Mouse (Mus musculus): ENCODE data around the gene Enpp6.
A peak's percentile ranks its signal among the peaks of the same experiment; 100 is the strongest.

Enpp6 gene

GRCm38 (mm10) chr8:46986386-46987140 is at the start of gene Enpp6:
Enpp6 (plus strand) TSS chr8:46986887.
- DNase-seq (ENCODE audit: low spot score): no peak

DNA sequence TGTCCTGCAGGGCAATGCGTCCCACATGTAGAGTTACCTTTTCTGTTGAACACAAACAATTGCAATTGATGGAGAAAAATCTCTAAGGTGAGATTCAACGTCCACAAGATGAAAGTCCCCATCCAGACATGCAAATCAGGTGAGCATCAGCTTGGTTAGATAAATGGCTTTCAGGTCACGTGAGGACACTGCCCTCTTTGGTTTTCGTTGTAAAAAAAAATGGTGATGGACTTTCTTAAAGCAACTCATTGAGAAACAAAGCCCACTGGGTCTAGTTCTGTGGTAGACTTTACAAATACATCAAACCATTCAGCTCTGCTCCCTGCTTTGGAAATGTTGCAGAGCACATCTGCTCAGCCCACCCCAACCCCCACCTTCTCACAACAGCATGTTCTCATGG is 48.5 kb upstream of the Enpp6 start:
- DNase-seq (ENCODE audit: low spot score): no peak

DNA sequence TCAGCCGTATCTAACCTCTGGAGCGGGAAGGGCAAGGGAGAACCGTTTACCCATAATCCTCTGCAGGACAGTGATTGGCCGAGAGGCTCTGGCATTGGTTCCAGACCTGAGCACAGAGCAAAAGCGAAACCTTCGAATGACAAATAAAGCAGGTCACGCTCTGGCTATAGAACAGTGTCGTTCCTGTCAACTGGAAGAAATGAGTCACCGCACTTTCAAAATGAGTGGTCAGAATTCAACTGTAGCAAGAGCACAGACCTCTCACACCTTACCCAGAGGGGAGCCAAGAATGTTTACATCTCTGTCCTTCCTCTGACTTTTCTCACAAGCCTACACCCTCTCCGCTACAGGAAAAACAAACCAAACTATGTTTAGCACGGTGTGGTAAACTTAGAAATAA is 45.4 kb upstream of the Enpp6 start:
- DNase-seq (ENCODE audit: low spot score): peak; percentile 25

DNA sequence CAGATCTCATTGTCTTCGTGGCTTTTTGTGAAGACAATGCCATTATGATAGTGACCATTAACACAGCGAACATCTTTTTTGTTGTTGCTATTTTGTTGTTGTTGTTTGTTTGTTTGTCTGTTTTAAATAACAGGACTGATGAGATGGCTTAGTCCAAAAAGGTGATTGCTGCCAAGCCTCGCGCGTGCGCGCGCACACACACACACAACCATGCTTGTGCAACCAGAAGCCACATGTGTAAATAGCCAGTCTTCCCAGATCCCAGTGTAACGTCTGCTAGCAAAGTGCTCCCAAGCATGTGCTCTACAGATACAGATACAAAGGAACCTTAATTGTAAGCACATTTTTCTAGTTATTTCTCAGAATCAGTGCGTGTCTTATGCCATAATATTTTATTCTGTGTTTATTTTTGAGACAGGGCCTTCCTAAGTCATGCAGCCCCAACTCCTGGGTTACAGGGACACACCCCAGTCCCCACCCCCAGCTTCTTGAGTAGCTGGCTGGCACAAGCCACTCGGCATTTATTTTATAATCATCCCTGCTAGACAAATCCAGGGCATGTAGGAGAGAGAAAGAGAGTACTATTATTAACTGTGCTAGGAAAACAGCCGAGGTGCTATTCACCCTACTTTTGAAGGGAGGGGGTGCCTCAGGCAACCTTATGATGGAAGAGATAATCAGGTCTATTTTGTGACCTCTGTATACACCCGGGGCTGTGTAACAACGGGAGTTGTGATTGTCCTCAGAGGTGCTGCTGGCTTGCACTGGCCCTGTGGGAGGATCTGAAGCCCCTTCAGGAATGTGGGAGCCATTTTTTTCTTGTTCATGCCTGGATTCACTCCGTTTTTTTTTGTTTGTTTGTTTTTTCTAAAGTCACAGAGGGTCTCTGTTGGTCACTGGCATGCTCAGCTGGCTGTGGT is 44.7 kb upstream of the Enpp6 start:
- DNase-seq (ENCODE audit: low spot score): no peak

DNA sequence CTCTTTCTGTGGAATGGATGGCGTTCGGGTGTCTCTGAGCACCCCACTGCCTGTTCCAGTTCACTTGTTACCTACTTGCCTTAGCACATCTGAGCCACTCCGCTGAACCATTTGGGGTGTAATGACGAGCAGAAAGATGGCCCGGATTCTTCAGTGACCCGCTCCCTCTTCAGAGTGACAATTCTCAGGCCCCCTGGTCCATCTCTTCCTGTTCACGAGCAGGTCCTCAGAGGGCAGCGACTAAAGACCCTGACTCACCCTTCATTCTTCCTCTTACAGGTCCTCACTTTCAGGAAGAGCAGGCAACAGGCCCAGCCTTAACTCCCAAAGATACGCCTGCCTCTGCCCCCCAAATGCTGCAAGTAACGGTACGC is 44.0 kb upstream of the Enpp6 start:
- no peak for DNase-seq (ENCODE audit: low spot score)

- DNase-seq (ENCODE audit: low spot score): no peak
Observed at GRCm38 (mm10) chr8:46943337-46943736, 43.4 kb upstream of the Enpp6 start.

GRCm38 (mm10) chr8:46946181-46946580 is 40.5 kb upstream of the Enpp6 start:
- no peak for DNase-seq (ENCODE audit: low spot score)

DNA sequence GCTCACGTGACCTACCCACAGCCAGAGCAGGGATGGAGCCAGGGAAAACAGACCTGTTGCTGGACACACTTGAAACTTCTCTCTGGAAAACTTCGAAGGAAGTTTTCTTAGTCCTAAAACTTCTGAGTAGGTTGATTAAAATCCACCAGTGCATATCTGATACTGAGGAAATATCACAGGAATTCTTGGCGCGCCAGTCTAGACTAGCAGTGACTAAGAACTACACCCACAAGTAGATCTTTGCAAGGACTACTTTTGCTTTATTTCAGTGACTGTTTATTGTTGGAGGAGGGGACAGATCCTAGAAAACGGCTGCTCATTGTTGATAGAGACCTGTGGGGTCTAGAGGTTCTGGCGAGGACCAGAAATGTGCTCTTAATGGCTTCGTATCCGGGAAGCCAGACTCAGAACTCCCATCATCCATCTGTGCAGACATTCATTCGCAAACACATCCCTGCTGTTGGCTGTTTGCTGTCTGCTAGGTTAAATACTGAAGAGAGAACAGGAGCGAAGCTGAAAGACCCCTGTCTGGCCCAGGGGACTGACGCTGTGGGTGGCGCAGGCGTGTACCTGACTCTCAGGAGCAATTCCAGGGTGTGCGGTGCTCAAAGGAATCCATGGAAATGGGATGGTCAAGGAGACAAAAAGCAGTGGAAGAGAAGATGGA is 38.5 kb upstream of the Enpp6 start:
- DNase-seq (ENCODE audit: low spot score): no peak

DNA sequence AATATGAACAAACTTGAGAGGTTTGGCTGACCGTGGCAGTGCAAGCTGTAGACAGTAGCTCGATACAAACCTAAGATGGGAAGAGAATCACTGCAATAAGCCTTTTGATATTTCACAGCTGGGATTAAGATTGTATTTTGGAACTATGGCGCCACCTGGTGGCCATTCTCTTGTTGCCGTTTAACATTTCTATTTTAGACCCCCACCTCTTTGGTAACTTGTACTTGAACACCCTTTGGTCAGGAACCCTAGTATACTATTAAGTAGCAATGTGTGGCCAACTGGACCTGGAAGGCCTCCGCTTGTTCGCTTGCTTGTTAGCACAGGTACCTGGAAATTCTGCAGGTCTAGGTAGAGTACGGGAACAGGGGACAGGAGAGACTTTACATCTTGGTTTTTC is 33.2 kb upstream of the Enpp6 start:
- DNase-seq (ENCODE audit: low spot score): peak; percentile 85

GRCm38 (mm10) chr8:46962630-46963427 is 23.9 kb upstream of the Enpp6 start:
- no peak for DNase-seq (ENCODE audit: low spot score)

DNA sequence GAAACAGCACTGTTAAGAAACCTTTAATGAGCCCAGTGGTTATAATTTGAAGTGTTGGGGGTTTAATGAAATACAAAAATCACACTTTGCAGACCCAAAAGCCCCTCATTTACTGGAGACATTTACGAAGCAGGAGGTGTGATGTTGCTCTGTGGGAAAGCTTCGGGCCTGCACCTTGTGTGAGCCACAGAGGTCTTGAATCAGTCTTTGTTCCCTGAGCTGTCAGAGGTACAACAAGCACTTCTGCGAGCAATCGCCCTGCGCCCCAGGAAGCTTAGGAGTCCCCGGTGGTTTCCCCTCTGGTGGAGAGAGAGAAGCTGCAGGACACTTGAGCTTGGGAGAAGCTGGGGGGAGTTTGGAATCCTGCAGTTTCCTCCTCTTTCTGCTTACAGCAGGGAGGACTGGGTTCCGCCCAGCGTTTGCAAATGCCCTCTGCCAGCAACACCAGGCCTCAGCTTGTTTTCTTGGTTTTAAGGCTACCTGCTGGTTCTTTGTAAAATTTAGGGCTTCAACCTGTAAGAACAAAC is 23.0 kb upstream of the Enpp6 start:
- DNase-seq (ENCODE audit: low spot score): no peak

DNA sequence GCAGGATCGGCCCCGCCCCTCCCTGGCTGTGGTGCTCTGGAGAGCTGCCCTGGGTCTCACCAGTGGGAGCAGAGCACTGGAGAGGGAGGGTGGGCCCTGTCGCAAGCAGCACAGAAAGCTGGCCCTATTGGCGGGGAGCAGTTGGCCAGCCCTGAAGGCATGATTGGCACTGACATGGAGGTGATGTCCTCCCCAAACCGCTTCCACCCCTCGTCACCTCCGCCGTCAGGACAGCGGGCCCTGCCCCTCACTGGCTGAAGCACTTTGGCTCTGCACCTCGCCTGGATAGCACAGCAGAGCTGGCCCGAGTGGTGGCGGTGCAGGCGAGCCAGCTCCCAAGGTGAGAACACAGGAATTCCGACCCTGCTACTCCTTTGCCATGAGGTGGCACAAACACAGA is 20.9 kb upstream of the Enpp6 start:
- DNase-seq (ENCODE audit: low spot score): no peak

DNA sequence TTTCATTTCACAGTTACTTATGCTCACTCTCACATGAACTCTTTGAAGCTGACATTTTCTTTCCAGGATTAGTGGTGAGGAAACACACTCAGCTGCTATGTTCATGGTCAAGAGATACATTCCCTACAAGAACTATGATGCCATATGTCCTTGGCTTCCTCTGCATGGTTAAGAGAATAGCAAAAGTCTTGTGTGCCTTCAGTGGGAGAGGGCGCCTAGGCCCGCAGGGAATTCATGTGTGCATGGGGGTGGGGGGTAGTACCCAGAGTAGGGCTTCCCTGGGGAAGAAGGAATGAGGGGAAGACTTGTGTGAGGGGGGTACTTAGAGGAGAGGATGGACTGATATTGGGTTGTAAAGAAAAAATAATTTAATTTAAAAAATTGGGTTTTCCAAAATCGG is 18.0 kb upstream of the Enpp6 start:
- no peak for DNase-seq (ENCODE audit: low spot score)

- no peak for DNase-seq (ENCODE audit: low spot score)
Observed at GRCm38 (mm10) chr8:46969386-46969785, 17.3 kb upstream of the Enpp6 start.

DNA sequence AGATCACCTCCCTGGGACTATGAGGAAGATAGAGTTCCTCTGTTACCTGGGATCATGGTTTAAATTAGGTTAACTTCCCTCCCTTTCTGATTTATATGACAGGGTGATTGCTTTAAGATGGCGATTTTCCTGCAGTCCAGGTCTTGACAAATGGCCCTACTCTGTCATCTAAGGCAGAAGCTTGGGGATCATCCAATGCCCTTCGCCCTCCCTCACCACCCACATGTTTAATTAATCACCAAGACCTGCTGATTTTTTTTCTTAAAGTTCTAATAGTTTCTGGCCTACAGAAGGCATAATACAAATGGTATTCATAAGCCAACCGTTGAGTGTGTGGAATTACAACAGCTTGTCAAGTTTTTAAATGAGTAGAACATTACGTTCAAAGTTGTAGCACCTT is 9.3 kb upstream of the Enpp6 start:
- no peak for DNase-seq (ENCODE audit: low spot score)

DNA sequence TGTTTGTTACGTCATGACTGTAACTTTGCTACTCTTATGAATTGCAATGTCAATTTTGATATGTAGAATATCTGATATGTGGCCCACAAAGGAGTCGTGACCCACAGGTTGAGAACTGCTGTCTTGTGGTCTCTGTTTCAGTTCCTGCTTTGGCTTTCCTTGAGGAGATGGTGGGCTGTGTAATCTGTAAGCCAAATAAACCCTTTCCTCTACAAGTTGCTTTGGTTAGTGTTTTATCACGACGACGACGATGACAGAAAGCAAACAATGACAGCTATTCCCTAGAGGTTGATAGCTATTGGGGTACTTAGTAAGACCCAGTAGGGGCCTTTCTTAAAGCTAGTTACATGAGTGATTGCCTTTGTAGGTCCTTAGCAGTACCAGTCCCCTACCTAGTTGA is 4.5 kb upstream of the Enpp6 start:
- no peak for DNase-seq (ENCODE audit: low spot score)

DNA sequence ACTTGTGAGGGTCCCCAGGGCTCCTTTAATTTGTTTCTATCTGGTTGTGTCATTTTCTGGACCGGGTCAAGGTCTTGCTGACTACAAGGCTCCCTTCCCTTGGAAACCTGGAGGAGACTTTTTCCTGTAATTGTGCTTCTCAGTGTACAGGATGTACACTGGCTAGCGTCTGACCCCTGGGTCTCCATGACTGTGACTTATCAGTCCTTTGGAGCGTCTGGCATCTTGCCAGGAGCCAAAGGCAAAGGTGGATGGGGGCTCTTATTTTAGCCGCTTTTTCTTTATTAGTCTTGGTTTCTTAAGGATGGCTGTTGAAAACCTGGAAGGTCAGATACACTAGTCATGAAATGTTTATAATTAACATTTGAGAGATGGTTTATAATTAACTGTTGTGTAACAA is 3.9 kb upstream of the Enpp6 start:
- DNase-seq (ENCODE audit: low spot score): no peak

- no peak for DNase-seq (ENCODE audit: low spot score)
Observed at GRCm38 (mm10) chr8:46984647-46985046, 2.0 kb upstream of the Enpp6 start.

GRCm38 (mm10) chr8:46988366-46988765 is 1.7 kb downstream of the Enpp6 start:
- DNase-seq (ENCODE audit: low spot score): no peak

GRCm38 (mm10) chr8:46991081-46991480 is 4.4 kb downstream of the Enpp6 start:
- DNase-seq (ENCODE audit: low spot score): no peak

- DNase-seq (ENCODE audit: low spot score): no peak
Observed at GRCm38 (mm10) chr8:46992579-46992978, 5.9 kb downstream of the Enpp6 start.
